Mouse (Mus musculus) embryonic facial prominence, embryonic 10.5 days (tissue): ENCODE measurements around the gene Prpf6. TPM values are rescaled to one million over a fixed set of nuclear protein-coding genes. Genes with fewer than 3 reads are reported as not detected.

Experiments used
- DNase-seq: peaks from one replicate; pipeline ENCODE4 v3.0.0-alpha.2; 2017; ENCODE audit warnings: low spot score
- H3K27ac ChIP-seq: fragments of 300-500 bp; sonication (generic); replicated peaks from 2 replicates; pipeline ENCODE4 v1.5.1; 2016; ENCODE audit warnings: mild to moderate bottlenecking
- H3K27me3 ChIP-seq: fragments of 300-500 bp; sonication (generic); replicated peaks from 2 replicates; pipeline ENCODE4 v1.6.1; 2016; ENCODE audit warnings: low read depth, mild to moderate bottlenecking; ENCODE audit not compliant: poor library complexity, severe bottlenecking
- H3K36me3 ChIP-seq: fragments of 300-500 bp; sonication (generic); replicated peaks from 2 replicates; pipeline ENCODE4 v1.6.1; 2016; ENCODE audit warnings: mild to moderate bottlenecking, moderate library complexity
- H3K4me1 ChIP-seq: fragments of 300-500 bp; sonication (generic); 2 replicates; pipeline ENCODE4 v1.6.1; 2016
- H3K4me3 ChIP-seq: fragments of 300-500 bp; sonication (generic); 2 replicates; pipeline ENCODE4 v1.5.1; 2016; ENCODE audit warnings: mild to moderate bottlenecking, moderate library complexity
- H3K9me3 ChIP-seq: fragments of 300-500 bp; sonication (generic); 2 replicates; pipeline ENCODE4 v1.6.1; 2016; ENCODE audit warnings: mild to moderate bottlenecking
- WGBS: fragments of 180-500 bp; shearing (Covaris S2); methylation state at CpG from one replicate; pipeline ENCODE4 v1.1.7; 2016; 5-methylcytosine and 5-hydroxymethylcytosine counted together
- polyA plus RNA-seq: library from polyadenylated mRNA; unstranded; fragments of >200 nt; fragmentation: Nextera tagmentation; extraction: Ambion mirVana; gene quantifications from 2 replicates; pipeline ENCODE4 v1.2.1, GENCODE M21; 2016

The Prpf6 gene
- polyA plus RNA-seq, 1 experiment from 2014 or later: 77.2 TPM

DNA sequence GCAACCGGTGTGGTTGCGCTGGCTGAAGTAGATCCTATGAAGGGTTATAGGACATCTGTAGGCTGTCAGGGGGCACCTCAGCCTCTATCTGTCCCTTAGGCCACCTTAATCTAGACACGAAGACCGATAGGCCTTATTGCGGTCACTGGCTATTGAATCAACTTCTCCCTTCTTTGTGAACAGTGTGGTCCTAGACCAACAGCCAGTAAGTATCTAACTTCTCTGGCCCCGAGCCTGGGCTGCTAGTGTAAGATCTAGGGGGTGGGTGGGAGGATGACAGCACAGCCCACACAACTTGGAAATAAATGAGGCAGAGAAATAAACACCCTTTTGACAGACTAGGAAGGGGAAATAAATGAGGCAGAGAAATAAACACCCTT lies 1.4 kb downstream of the Prpf6 start:
- Histone ChIP-seq H3K36me3 (peaks cover 33% of the 10 kb centered on the region), H3K9me3 (no peaks in the 10 kb centered on the region), H3K27ac (peak overlapping the region; percentile 94), H3K4me3 (peak overlapping the region; percentile 96), H3K27me3 (peaks cover 14% of the 10 kb centered on the region), H3K4me1 (peaks cover 25% of the 10 kb centered on the region)
- DNase-seq: no peak
- 9% methylated on average over 6 of the region's 6 CpGs for WGBS

DNA sequence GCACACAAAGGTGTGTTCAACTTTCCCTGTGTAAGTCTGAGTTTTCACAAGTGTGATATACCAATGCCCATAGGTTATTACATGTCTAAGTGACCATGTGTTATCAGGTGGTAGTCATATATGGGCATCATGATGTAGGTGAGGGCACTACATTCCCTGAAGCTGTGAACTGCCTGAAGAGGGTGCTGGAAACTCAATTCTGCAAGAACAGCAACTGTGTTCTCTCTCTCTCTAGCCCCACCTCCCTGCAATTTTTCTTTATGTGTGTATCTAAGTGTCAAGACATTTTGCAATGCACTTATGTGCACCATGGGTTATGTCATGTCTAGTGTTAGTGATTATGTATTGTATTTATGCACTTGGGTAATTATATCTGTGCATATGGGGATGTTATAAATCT lies 2.3 kb downstream of the Prpf6 start:
- DNase-seq: no peak
- H3K27ac ChIP-seq: no peak overlapping the region
- H3K4me3 ChIP-seq: no peak overlapping the region
- peaks cover 34% of the 10 kb centered on the region for H3K4me1 ChIP-seq
- H3K27me3 ChIP-seq: peaks cover 23% of the 10 kb centered on the region
- H3K36me3 ChIP-seq: peaks cover 24% of the 10 kb centered on the region
- H3K9me3 ChIP-seq: no peaks in the 10 kb centered on the region

DNA sequence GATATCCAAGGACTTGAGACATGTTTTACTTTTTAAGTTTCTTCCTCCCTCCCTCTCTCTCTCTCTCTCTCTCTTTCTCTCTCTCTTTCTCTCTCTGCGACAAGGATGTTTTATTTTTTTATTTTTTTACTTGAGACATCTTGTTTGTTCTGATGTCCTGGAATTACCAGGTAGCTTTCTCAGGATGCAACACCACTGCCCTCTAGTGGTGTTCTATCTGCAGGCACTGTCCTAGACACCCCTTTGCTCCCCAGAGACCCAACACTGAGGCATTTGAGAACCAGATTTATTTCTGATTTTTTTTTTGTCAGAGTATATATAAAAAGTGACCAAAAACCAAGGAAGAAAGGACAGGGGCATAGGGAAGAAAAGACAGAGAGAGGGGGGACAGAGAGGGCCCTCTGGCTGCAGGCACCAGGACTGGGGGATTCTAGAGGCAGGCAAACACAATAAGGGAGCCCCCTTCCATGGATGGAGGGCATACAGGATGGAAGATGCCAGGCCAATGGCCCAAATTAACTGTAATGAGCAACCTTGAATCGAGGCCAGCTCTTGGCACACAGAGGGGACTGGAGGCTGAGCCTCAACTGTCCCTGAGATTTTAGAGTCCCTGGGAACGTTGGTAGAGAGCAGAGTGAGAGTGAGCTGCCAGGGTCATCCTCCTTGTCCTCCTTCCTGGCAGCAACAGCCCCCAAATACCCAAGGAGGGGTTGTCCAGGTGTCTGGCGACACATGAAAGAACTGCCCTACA lies 3.5 kb downstream of the Prpf6 start:
- Histone ChIP-seq H3K4me3 (no peak overlapping the region), H3K27me3 (peaks cover 32% of the 10 kb centered on the region), H3K27ac (no peak overlapping the region), H3K4me1 (peaks cover 40% of the 10 kb centered on the region), H3K36me3 (peaks cover 12% of the 10 kb centered on the region), H3K9me3 (no peaks in the 10 kb centered on the region)
- 78% methylated on average over 4 of the region's 4 CpGs for WGBS
- DNase-seq: peak; percentile 32

DNA sequence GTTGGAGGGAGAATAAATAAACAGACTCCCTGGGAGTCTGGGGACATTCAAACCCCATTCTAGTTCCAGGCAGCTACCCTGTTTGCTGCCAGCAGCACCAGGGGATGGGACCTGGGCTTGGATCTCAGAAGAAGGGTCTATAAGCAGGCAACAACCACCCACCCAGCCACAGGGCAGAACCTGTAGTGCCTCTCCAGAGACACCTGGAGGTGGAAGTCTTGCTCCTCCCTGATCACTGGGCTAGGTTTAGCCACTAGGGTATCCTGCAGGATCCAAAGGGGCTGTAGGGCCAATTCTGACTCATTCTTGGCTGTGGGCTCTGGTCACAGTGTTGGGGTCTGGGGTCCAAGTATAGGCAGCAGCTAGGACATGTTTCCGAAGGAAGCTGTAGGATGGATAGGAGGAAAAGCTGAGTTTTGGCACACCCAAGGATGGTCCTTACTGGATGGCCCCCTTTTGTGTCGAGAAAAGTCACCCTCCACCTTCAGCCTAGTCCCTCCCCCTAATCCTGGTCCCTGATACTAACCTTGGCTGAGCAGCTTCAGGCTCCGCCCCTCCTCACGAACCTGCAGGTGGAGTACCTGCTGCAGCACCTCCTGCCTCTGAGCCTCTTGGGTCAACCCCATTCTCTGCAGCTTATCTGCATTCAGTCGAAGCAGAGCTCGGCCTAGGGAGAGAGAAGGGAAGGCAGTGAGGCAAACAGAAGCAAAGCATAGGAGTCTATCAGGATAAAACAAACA lies 4.7 kb downstream of the Prpf6 start:
- WGBS: 50% methylated on average over 6 of the region's 6 CpGs
- Histone ChIP-seq H3K9me3 (no peaks in the 10 kb centered on the region), H3K27me3 (peaks cover 35% of the 10 kb centered on the region), H3K36me3 (peaks cover 4% of the 10 kb centered on the region; the same call in 1 of the 2 replicates), H3K4me3 (no peak overlapping the region), H3K4me1 (peaks cover 38% of the 10 kb centered on the region), H3K27ac (no peak overlapping the region)
- peak; percentile 7 for DNase-seq

DNA sequence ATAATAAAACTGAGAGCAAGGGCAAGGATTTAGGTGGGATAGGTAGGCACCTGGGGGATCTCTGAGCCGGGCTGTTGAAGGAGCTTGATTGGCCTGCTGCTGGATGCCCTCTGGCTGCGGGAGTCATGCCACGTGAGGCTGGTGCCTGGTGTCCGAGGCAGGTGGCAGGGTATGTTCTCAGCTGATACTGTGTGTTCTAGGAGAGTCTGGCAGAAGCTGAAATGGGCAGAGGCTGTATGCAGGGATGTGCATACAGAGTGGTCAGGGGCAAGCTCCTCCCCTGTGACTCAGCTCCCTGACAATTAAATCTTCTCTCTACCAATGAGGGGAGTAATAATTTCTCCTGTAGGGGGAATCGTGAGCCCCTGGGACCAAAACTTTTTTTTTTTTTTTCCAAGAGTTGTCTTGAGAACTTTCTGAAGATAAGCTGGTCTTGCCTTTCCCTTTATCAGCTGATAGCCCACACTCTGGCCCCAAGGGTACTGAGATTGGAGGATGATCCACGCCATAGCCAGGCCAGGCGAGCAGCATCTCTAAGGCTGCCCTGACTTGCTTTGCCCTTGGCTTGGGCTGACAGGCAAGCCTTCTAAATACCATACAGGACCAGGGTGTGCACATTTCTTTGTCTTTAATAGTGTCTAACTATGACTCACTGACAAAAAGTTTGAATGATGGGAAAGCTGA lies 5.9 kb downstream of the Prpf6 start:
- peaks cover 35% of the 10 kb centered on the region for H3K27me3 ChIP-seq
- H3K27ac ChIP-seq: no peak overlapping the region
- no peaks in the 10 kb centered on the region for H3K9me3 ChIP-seq
- peak; percentile 5 for DNase-seq
- 75% methylated on average over 7 of the region's 7 CpGs for WGBS
- H3K36me3 ChIP-seq: peaks cover 4% of the 10 kb centered on the region; the same call in 1 of the 2 replicates
- H3K4me1 ChIP-seq: peaks cover 42% of the 10 kb centered on the region
- peak overlapping the region; percentile 88; the same call in 1 of the 2 replicates for H3K4me3 ChIP-seq

DNA sequence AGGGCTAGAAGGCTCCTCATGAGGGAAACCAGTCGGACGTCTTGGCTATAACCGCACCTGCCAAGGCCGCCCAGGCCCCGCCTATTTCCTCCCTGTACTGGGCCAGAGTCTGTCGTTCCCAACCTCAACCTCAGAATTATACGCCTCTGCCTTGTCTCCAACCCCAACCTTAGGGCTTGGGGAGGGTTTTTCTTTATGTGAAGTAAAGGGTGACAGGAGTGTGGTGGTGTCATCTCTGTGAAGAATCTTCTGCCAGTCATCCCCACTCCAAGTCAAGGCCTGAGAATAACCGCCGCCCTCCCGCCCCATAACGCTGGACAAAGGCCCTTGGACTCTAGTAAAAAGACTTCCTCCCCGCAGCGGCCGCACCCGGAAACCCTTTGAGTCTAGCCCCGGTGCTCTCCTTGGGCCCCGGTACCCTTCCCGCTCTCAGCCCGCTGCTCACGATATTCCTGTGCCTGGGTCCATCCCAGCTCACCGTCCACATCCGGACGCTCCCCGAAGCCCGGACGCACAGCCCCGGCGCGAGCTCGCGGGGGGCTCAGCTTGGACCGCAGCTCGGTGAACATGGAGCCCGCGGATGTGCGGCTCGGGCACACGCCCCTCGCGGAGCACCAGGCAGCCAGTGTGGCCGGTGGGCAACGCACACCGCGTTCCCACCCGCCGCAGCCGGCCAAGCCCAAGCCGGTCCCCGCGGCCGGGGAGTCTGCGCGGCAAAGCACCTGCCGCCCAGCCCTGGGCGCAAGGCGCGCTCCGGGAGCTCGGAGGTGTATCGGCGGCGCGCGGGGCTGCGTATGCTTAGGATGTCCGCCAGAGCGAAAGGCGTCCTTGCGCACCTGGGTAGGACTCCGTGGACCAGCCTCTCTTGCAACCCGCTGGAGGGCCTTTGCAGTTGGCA lies 7.0 kb downstream of the Prpf6 start, which contains the start of gene Samd10:
Gene Samd10 (minus strand): TSS at position 759 of the 898 bp plus-strand sequence.
- Histone ChIP-seq H3K4me1 (peaks cover 39% of the 10 kb centered on the region), H3K4me3 (peak within 1 kb of the TSS; percentile 88), H3K9me3 (no peaks in the 10 kb centered on the region), H3K27ac (peak within 1 kb of the TSS; percentile 90), H3K27me3 (peaks cover 35% of the 10 kb centered on the region), H3K36me3 (peaks cover 4% of the 10 kb centered on the region; the same call in 1 of the 2 replicates)
- WGBS: 1% methylated on average over 71 of the region's 71 CpGs
- DNase-seq: peak; percentile 79

DNA sequence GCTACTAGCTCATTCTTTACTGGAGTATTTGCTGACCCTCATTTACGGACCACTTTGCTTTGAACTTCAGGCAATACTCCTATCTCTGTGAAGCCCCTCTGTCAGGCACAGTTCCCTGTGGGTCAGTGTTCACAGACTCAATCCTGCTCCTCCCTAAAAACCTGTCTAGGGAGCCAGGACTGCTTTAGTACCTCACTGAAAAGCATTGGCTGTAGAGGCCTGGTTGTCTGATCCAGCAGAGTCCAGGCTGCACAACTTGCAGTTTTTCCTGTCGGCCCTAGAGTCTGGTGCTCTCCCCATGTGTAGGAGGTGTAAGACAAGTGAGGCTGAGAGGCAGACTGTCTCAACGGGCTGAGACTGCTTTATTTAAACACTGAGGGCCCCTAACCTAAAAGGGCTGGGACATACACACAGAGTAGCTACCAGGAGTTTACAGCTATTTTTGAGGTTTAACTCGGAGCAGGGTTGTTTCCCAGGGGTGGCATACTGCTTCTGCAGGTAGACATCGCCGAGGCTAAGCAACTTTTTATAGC lies 8.6 kb downstream of the Prpf6 start:
- 72% methylated on average over 6 of the region's 6 CpGs for WGBS
- H3K36me3 ChIP-seq: peaks cover 4% of the 10 kb centered on the region; the same call in 1 of the 2 replicates
- H3K4me3 ChIP-seq: peak overlapping the region; percentile 80
- H3K27ac ChIP-seq: peak overlapping the region; percentile 88
- H3K4me1 ChIP-seq: peaks cover 39% of the 10 kb centered on the region
- no peaks in the 10 kb centered on the region for H3K9me3 ChIP-seq
- DNase-seq: no peak
- peaks cover 35% of the 10 kb centered on the region for H3K27me3 ChIP-seq

DNA sequence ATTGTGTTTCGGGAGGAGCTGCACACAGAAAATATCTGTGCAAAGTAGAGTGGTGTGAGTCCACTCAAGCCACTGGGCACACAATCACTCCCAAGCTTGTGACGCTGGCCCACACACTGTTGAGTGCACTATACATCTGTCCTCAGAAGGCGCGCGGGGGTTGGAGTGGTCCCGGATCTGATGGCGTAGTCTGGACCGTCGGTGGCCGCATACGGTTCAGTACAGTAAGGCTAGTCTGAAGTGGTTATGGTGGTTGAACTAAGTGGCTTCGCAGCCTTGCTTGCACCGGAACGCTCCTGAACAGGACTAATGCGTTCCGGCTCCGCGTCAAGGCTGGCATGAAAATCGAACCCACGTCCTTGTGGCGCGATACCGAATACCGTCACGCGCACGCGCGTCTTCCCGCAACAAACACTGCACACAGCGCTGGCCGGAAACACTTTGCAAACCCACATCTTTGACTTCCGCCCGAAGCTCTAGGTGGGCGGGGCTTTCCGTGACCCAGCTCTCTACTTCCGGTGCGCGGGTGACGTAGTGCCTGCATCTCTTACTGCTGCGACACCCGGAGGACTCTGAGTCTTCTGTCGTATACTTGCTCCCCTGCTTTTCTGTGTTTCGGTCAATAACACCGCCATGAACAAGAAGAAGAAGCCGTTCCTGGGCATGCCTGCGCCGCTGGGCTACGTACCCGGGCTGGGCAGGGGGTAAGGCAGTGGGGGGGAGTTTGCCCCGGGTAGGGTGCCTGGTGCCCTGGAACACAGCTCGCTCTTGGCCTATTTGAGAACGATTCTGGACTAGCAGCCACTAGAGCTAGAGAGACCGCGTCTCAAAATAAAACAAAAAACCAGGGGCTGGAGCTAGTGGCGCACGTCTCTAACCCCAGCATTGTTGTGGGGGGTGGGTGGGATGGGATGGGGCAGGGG lies 9.4 kb downstream of the Prpf6 start:
- H3K36me3 ChIP-seq: peaks cover 6% of the 10 kb centered on the region; the same call in 1 of the 2 replicates
- peak overlapping the region; percentile 88 for H3K27ac ChIP-seq
- peaks cover 39% of the 10 kb centered on the region for H3K4me1 ChIP-seq
- peak; percentile 97 for DNase-seq
- peak overlapping the region; percentile 80 for H3K4me3 ChIP-seq
- H3K9me3 ChIP-seq: no peaks in the 10 kb centered on the region
- 2% methylated on average over 57 of the region's 57 CpGs for WGBS
- peaks cover 35% of the 10 kb centered on the region for H3K27me3 ChIP-seq

DNA sequence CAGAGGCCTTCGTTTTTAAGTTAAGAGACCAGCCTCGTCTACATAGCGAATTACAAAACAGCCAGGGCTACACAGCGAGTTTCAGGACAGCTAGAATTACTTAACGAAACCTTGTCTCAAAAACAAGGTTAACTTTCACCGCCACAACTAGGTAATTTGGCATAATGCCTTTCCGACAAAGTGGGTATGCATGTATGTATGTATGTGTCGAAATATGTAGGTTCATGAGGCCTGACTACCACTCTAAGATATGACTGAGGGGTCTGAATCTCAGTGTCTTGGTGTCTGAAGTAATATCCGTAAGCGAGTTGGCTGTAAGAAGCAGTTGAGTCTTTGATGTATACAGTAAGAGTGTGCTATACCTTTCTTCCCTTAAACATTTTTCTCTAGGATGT lies 10.1 kb downstream of the Prpf6 start:
- Histone ChIP-seq H3K9me3 (no peaks in the 10 kb centered on the region), H3K27ac (peak overlapping the region; percentile 88), H3K4me3 (peak overlapping the region; percentile 80), H3K4me1 (peaks cover 39% of the 10 kb centered on the region), H3K36me3 (0 out of 2 replicates have a peak, but pooled peaks cover 5% of the 10 kb centered on the region), H3K27me3 (peaks cover 30% of the 10 kb centered on the region)
- no peak for DNase-seq
- 28% methylated on average over 10 of the region's 10 CpGs for WGBS

DNA sequence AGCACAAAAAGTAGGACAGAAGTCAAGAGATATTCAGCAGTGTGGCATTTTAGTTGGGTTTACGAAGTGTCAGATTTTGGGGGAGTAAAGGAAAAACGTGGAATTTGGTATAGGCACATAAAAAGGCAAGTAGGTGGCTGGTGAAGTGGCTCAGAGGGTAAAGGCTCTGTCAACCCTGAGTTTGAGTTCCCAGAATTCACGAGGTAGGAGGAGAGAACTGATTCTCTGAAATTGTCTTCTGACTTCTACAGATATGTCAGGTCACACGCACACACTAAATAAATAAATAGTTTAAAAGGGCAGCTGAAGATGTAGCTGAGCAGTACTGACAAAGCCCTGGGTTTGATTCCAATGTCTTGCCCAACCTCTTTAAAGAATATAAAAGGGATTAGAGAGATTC lies 10.7 kb downstream of the Prpf6 start:
- H3K4me1 ChIP-seq: peaks cover 39% of the 10 kb centered on the region
- H3K36me3 ChIP-seq: peaks cover 6% of the 10 kb centered on the region; the same call in 1 of the 2 replicates
- H3K27me3 ChIP-seq: peaks cover 26% of the 10 kb centered on the region
- peak overlapping the region; percentile 80 for H3K4me3 ChIP-seq
- no peak for DNase-seq
- no peaks in the 10 kb centered on the region for H3K9me3 ChIP-seq
- WGBS: 77% methylated on average over 4 of the region's 4 CpGs
- no peak overlapping the region for H3K27ac ChIP-seq
